Mouse (Mus musculus): Measurements from ENCODE around the gene Tbc1d22a. TPM values are rescaled to one million over a fixed set of nuclear protein-coding genes. Genes with fewer than 3 reads are reported as not detected.
"Not testable (repeated sequence)": the region's sequence is repeated elsewhere in the genome, so short reads cannot be mapped to it uniquely, and the experiment has no call there.

The Tbc1d22a gene
- polyA plus RNA-seq, 1 experiment from 2014 or later, result 9.5 TPM

DNA sequence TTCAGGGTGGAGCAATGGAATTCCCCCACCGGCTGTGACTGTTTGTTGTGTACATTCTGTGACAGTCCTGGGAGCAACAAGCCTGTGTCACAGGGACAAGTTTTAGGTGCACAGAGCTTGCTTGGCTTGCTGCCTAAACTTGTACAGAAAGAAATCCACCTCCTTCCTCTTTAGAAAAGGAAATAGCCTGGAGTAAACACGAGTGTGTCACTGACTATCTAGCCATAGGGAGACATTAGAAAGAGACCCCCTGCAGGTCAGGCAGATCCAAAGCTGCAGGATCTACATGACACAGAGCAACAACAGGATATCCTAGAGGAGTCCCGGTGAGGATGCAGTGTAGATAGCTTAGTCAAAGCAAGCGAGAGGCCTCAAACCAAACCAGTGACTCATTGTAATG lies 13.2 kb upstream of the Tbc1d22a start:
- Histone ChIP-seq H3K36me3 (no peaks in the 10 kb centered on the region), H3K9me3 (no peaks in the 10 kb centered on the region), H3K27me3 (ENCODE audit: insufficient read depth, poor library complexity, severe bottlenecking) (peaks cover 28% of the 10 kb centered on the region), H3K4me1 (peaks cover 23% of the 10 kb centered on the region), H3K27ac (no peak overlapping the region), H3K4me3 (no peak overlapping the region)
- no peak for DNase-seq (ENCODE audit: low spot score)
- WGBS, result 40% methylated on average over 4 of the region's 4 CpGs

DNA sequence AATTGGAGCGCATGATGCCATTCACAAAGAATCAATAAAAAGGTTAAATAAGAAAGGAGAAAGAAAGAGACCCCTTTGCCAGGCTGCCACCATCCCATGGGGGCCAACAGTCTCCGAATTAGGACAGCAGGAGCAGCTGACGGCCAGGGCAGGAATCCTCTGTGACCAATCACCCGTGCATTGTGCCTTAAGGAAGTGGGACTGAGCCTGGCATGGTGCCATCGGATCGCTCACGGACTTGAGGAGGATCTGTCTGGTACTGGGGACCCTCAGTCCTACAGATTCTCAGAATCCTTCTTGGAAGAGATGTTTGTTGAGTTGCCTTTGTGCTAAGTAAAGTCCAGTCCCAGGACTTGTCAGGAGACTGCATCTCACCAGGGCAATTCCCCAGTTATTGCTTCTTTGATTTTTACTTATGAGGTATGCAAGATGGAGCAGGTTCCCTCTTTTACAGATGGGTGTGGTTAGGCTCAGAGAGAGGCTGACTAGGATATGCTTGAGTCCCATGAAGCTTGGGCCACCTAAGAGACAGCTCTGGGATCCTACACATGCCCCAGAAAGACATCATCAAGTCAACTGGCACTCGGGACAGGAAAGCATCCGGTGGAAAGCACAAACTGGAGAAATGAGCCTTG lies 12.4 kb upstream of the Tbc1d22a start:
- no peak for DNase-seq (ENCODE audit: low spot score)
- no peaks in the 10 kb centered on the region for H3K36me3 ChIP-seq
- H3K27ac ChIP-seq, result no peak overlapping the region
- peaks cover 23% of the 10 kb centered on the region for H3K4me1 ChIP-seq
- WGBS, result 79% methylated on average over 9 of the region's 9 CpGs
- no peak overlapping the region for H3K4me3 ChIP-seq
- no peaks in the 10 kb centered on the region for H3K9me3 ChIP-seq
- H3K27me3 ChIP-seq (ENCODE audit: insufficient read depth, poor library complexity, severe bottlenecking), result peaks cover 28% of the 10 kb centered on the region

DNA sequence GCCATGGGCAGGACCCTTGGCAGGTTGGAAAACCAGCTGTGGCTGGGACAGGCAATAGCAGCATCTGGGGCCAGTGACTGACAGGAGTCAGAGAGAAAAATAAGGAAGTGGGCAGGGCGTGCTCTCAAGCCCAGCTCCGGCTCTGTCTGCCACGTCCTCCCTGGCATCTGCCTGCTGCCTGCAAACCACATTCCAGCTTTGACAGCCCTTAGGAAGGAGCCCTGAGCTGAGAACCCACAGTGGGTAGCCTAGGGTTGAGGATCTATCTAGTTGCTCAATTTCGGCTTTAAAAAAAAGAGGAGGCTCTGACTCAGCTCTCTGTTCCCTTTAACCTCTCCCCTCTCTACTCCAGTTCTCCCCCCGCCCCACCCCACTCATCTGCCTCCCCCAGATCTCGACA lies 11.6 kb upstream of the Tbc1d22a start:
- Histone ChIP-seq H3K27ac (no peak overlapping the region), H3K9me3 (no peaks in the 10 kb centered on the region), H3K4me3 (no peak overlapping the region), H3K36me3 (no peaks in the 10 kb centered on the region), H3K27me3 (ENCODE audit: insufficient read depth, poor library complexity, severe bottlenecking) (peaks cover 28% of the 10 kb centered on the region), H3K4me1 (peaks cover 23% of the 10 kb centered on the region)
- DNase-seq (ENCODE audit: low spot score), result no peak
- 41% methylated on average over 6 of the region's 6 CpGs for WGBS

DNA sequence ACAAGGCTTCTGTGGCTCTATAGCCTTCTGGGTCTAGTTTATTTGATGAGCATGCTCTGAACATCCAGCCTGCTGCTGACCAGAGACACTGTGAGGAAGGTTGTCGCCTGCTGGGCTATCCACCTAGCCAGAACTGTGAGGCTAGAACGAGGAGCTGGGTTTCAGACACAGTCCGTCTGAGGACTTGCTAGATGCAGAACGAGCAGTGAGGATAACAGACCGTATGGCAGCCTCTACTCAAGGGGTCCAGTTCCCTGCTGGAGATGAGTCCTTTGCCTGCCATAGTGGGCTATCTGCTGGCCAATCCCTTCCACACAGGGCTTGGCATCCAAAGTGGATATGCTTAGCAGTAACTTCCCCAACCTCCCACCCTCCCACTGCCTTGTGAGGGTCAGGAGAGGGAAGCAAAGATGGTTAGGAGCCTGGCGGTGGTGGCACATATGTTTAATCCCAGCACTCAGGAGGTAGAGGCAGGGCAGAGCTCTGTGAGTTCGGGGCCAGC lies 10.9 kb upstream of the Tbc1d22a start:
- peaks cover 23% of the 10 kb centered on the region for H3K4me1 ChIP-seq
- peaks cover 28% of the 10 kb centered on the region for H3K27me3 ChIP-seq (ENCODE audit: insufficient read depth, poor library complexity, severe bottlenecking)
- H3K4me3 ChIP-seq, result no peak overlapping the region
- no peak for DNase-seq (ENCODE audit: low spot score)
- no peaks in the 10 kb centered on the region for H3K9me3 ChIP-seq
- no peaks in the 10 kb centered on the region for H3K36me3 ChIP-seq
- WGBS, result 81% methylated on average over 7 of the region's 7 CpGs
- H3K27ac ChIP-seq, result 0 out of 2 replicates have a peak overlapping the region, but pooled peaks have one; percentile 65

DNA sequence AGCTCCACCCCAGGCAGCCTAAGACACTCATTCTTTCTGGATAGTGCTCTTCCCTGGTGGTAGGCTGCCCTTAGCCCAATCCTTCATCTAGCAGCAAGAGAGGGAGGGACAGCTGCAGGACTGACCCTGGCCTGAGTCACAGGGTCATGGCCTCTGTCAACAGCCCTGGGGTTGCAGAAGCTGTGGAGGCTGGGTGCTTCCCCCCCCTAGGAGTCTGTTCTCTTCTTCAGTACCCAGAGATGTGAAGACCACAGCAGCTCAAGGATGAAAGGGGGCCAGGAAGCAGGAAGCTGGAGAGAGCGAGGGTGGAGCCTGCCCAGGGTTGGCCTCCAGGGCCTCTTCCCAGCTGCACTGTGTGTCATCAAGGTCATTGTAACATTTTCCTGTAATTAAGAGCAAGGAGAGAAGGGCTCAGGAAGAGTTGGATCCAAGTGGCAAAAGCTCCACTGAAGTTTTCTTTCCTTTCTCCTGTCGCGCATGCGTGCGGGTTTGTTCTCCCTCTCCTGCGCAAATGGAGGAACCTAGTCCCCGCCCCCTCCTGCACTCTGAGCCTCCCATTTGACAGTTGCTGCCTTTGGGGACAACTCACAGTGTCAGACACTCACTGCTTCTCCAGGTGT lies 10.2 kb upstream of the Tbc1d22a start:
- H3K27me3 ChIP-seq (ENCODE audit: insufficient read depth, poor library complexity, severe bottlenecking), result peaks cover 27% of the 10 kb centered on the region
- peaks cover 23% of the 10 kb centered on the region for H3K4me1 ChIP-seq
- DNase-seq (ENCODE audit: low spot score), result no peak
- no peaks in the 10 kb centered on the region for H3K36me3 ChIP-seq
- H3K9me3 ChIP-seq, result no peaks in the 10 kb centered on the region
- whole genome bisulfite sequencing, result 16% methylated on average over 7 of the region's 7 CpGs
- H3K27ac ChIP-seq, result peak overlapping the region; percentile 65
- peak overlapping the region; percentile 30; the same call in 1 of the 2 replicates for H3K4me3 ChIP-seq

DNA sequence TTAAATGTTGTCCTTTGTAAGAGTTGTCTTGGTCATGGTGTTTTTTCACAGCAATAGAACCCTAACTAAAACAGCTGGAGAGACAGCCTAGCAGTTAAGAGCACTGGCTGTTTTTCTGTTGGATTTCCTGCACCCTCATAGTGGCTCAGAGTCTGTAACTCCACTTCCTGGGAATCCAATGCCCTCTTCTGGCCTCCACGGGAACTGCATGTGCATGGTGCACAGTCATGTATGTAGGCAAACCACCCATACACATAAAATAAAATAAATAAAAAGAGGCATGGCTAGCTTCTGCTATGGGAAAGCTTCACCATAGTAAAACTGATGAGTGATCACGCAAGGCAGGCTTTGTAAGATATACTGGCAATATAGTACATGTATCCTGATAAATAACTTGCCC lies 9.0 kb upstream of the Tbc1d22a start:
- Histone ChIP-seq H3K4me3 (no peak overlapping the region), H3K27ac (no peak overlapping the region), H3K9me3 (no peaks in the 10 kb centered on the region), H3K27me3 (ENCODE audit: insufficient read depth, poor library complexity, severe bottlenecking) (peaks cover 18% of the 10 kb centered on the region; the same call in 1 of the 2 replicates), H3K4me1 (peaks cover 27% of the 10 kb centered on the region), H3K36me3 (no peaks in the 10 kb centered on the region)
- DNase-seq (ENCODE audit: low spot score), result no peak
- 56% methylated on average over 2 of the region's 2 CpGs for WGBS

DNA sequence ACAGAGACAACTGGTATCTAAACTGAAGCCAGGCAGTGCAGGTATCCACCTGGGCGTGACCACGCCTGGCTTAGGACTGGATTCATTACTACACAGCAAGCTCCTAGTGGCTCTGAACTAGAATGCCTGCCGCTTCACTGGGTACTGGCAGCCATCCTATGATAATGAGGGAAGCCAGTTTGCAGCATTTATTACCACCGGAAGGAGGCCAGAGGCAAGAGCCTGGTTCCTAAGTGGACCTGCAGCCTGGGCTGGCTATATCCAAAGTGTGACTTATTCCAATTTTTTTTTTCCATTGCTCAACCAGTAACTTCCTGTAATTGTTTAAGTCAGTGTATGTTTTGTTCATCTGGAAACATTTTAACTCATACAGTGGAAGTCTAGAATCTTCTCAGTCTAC lies 7.9 kb upstream of the Tbc1d22a start:
- no peak for DNase-seq (ENCODE audit: low spot score)
- no peak overlapping the region for H3K27ac ChIP-seq
- no peaks in the 10 kb centered on the region for H3K9me3 ChIP-seq
- peaks cover 10% of the 10 kb centered on the region; the same call in 1 of the 2 replicates for H3K27me3 ChIP-seq (ENCODE audit: insufficient read depth, poor library complexity, severe bottlenecking)
- peaks cover 30% of the 10 kb centered on the region for H3K4me1 ChIP-seq
- H3K4me3 ChIP-seq, result no peak overlapping the region
- no peaks in the 10 kb centered on the region for H3K36me3 ChIP-seq
- 63% methylated on average over 4 of the region's 4 CpGs for whole genome bisulfite sequencing

DNA sequence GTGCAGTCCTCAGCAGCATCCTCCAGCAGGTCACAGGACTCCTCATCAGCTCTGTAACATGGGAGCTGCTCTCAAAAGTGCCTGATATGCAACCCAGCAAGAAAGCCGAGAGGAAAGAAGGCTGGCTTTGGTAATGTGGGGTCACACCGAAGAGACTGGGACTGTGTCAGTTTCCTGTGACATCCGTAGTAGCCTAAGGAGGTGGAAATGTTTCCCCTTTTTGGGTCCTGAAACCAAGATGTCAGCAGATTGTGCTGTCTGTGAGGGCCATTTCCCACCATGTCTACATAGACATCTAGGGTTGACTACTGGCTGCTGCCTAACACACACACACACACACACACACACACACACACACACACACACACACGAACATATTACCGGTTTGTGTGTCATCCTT lies 2.1 kb upstream of the Tbc1d22a start:
- DNase-seq (ENCODE audit: low spot score); H3K27me3 ChIP-seq (ENCODE audit: insufficient read depth, poor library complexity, severe bottlenecking); H3K4me3 ChIP-seq; H3K27ac ChIP-seq; H3K9me3 ChIP-seq; H3K36me3 ChIP-seq: not testable (repeated sequence)
- 82% methylated on average over 5 of the region's 5 CpGs for WGBS
- peaks cover 22% of the 10 kb centered on the region for H3K4me1 ChIP-seq

DNA sequence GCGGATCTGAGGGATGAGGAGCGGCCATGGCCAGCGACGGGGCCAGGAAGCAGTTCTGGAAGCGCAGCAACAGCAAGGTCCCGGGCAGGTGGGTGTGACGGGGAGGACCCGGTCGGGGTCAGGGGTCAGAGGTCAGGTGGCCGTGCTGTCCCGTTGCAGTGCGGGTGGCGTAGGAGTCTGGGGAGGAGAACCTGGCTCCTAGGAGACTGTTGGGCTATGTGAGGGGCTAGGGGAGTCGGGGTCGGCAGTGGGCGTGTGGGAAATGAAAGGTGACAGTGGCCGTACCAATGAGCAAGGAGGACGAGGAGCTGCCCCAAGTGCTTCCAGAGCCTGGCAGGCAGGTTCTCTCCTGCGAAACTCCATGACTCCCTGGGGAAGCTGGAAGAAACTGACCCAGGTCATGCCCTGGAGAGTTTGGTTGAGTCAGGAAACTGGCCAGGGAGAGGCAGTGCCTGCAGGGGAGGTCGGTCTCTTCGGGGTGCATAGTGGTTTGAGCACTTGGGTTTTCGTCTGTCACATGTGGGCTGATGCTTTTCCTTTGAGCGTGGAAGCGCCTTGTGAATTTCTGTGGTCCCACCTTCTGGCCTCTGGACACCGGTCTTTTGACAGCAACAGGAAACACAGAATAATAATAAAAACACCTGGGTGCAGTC lies 416 bp downstream of the Tbc1d22a start:
- peaks cover 22% of the 10 kb centered on the region for H3K4me1 ChIP-seq
- H3K27me3 ChIP-seq (ENCODE audit: insufficient read depth, poor library complexity, severe bottlenecking), result no peaks in the 10 kb centered on the region
- 15% methylated on average over 25 of the region's 25 CpGs for WGBS
- no peak for DNase-seq (ENCODE audit: low spot score)
- H3K4me3 ChIP-seq, result peak overlapping the region; percentile 85
- no peaks in the 10 kb centered on the region; the same call in 1 of the 2 replicates for H3K36me3 ChIP-seq
- H3K27ac ChIP-seq, result peak overlapping the region; percentile 95
- no peaks in the 10 kb centered on the region for H3K9me3 ChIP-seq

DNA sequence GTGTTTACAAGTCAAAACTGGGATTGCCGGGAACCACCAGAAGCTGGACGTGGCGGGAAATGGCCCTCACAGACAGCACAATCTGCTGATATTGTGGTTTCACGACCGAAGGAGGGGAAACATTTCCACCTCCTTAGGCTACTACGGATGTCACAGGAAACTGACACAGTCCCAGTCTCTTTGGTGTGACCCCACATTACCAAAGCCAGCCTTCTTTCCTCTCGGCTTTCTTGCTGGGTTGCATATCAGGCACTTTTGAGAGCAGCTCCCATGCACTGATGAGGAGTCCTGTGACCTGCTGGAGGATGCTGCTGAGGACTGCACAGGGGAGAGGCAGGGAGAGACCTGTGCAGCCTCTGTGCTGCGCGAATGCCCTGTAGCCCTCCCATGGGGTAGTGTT lies 2.4 kb downstream of the Tbc1d22a start:
- not testable (repeated sequence) for DNase-seq (ENCODE audit: low spot score); H3K9me3 ChIP-seq; H3K36me3 ChIP-seq; H3K27me3 ChIP-seq (ENCODE audit: insufficient read depth, poor library complexity, severe bottlenecking); H3K4me3 ChIP-seq; H3K27ac ChIP-seq
- peaks cover 15% of the 10 kb centered on the region for H3K4me1 ChIP-seq
- WGBS, result 86% methylated on average over 9 of the region's 9 CpGs

DNA sequence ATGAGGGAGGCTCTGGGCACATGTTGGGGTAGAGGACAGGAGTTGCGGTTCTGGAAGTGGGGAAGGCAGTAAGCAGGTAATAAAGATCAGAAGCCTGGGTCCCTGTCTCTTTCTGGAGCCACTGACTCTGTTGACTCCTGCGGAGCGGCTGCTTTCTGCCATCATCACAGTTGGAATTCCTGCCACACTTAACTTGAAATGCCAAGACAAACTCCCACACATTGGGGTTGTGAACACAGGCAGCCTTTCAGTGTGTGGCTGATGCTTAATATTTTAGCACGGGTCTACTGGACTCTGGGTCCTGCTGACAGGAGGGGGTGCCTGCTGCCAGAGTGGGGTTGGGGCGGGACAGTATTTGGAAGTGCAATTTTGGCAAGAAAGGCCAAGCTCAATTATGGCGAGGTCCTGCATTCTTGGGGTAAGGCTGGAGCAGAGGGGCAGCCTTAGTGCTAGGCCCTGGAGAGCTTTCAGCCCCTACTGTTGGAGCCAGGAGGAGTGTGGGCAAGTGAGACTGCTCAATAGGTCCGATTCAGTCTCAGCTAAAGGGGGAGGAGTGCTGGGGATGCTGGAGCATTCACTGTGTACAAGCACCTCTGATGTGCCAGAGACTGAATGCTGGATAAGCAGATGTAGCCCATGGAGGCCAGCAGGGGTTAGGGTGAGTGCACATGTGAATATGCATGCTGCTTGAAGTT lies 5.4 kb downstream of the Tbc1d22a start:
- 0 out of 2 replicates have a peak, but pooled peaks cover 6% of the 10 kb centered on the region for H3K27me3 ChIP-seq (ENCODE audit: insufficient read depth, poor library complexity, severe bottlenecking)
- H3K27ac ChIP-seq, result no peak overlapping the region
- H3K4me3 ChIP-seq, result no peak overlapping the region
- H3K9me3 ChIP-seq, result no peaks in the 10 kb centered on the region
- WGBS, result 77% methylated on average over 7 of the region's 7 CpGs
- peaks cover 5% of the 10 kb centered on the region for H3K4me1 ChIP-seq
- DNase-seq (ENCODE audit: low spot score), result no peak
- H3K36me3 ChIP-seq, result no peaks in the 10 kb centered on the region; the same call in 1 of the 2 replicates

DNA sequence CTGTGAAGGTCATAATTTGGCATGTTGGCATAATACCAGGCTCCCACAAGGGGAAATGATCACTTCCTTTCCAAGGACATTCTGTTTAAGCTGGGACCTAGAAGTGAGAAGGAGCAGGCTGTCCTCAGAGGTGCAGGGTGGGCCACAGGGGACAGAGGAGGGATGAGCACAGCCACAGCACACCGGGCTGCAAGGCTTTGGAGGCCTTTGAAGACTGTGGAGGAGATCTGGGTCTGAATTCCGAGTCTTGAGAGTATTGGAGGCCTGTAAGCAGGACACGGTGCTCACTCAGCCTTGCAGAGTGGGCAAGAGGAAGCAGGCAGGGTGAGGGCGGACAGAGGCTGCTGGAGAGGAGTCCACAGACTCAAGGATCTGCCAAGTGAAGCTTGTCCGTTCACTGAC lies 6.0 kb downstream of the Tbc1d22a start:
- no peaks in the 10 kb centered on the region; the same call in 1 of the 2 replicates for H3K36me3 ChIP-seq
- H3K9me3 ChIP-seq, result no peaks in the 10 kb centered on the region
- 0 out of 2 replicates have a peak, but pooled peaks cover 6% of the 10 kb centered on the region for H3K27me3 ChIP-seq (ENCODE audit: insufficient read depth, poor library complexity, severe bottlenecking)
- no peaks in the 10 kb centered on the region; the same call in 1 of the 2 replicates for H3K4me1 ChIP-seq
- H3K4me3 ChIP-seq, result no peak overlapping the region
- 82% methylated on average over 5 of the region's 5 CpGs for WGBS
- H3K27ac ChIP-seq, result no peak overlapping the region
- no peak for DNase-seq (ENCODE audit: low spot score)
